Mouse (Mus musculus) CD8-positive naive resting alpha-beta T cell, adult 2 months (primary cell): ENCODE results near the gene Galr2.

ENCODE experiments used
- DNase-seq, 2 experiments: peaks; one replicate each; pipeline ENCODE4 v3.0.0; 2022; ENCODE audit warnings: low read depth in 2 of 2, low spot score in 2 of 2

Galr2 gene

GRCm38 (mm10) chr11:116280751-116281663 lies at the start of gene Galr2:
Galr2 (plus strand) TSS chr11:116280939.
- no peak for DNase-seq

GRCm38 (mm10) chr11:116232427-116232826 lies 48.3 kb upstream of the Galr2 start:
- DNase-seq = no peak

GRCm38 (mm10) chr11:116234901-116235300 lies 45.8 kb upstream of the Galr2 start:
- no peak for DNase-seq

GRCm38 (mm10) chr11:116237742-116238395 lies 42.9 kb upstream of the Galr2 start, which contains the start of gene Evpl:
Evpl (minus strand) TSS chr11:116238077.
- DNase-seq = peak in 1 of 2 experiments; percentile 20

GRCm38 (mm10) chr11:116239797-116240196 lies 40.9 kb upstream of the Galr2 start:
- no peak for DNase-seq

- DNase-seq = no peak
Measured at GRCm38 (mm10) chr11:116241744-116242235, 38.9 kb upstream of the Galr2 start.

- no peak for DNase-seq
Measured at GRCm38 (mm10) chr11:116244580-116244979, 36.2 kb upstream of the Galr2 start.

- no peak for DNase-seq
Measured at GRCm38 (mm10) chr11:116245616-116246015, 35.1 kb upstream of the Galr2 start.

- DNase-seq = no peak
Measured at GRCm38 (mm10) chr11:116247502-116248222, 33.1 kb upstream of the Galr2 start.

- DNase-seq = no peak
Measured at GRCm38 (mm10) chr11:116250898-116251297, 29.8 kb upstream of the Galr2 start.

- no peak for DNase-seq
Measured at GRCm38 (mm10) chr11:116253076-116253600, 27.6 kb upstream of the Galr2 start.

- DNase-seq = no peak
Measured at GRCm38 (mm10) chr11:116254627-116255026, 26.1 kb upstream of the Galr2 start.

GRCm38 (mm10) chr11:116255090-116255981 lies 25.4 kb upstream of the Galr2 start:
- no peak for DNase-seq

- DNase-seq = no peak
Measured at GRCm38 (mm10) chr11:116255982-116256675, 24.6 kb upstream of the Galr2 start.

GRCm38 (mm10) chr11:116259461-116259860 lies 21.3 kb upstream of the Galr2 start:
- DNase-seq = no peak

- DNase-seq = no peak
Measured at GRCm38 (mm10) chr11:116260259-116260658, 20.5 kb upstream of the Galr2 start.

- no peak for DNase-seq
Measured at GRCm38 (mm10) chr11:116265352-116265751, 15.4 kb upstream of the Galr2 start.

GRCm38 (mm10) chr11:116265850-116266249 lies 14.9 kb upstream of the Galr2 start:
- DNase-seq = no peak

GRCm38 (mm10) chr11:116267637-116268036 lies 13.1 kb upstream of the Galr2 start:
- no peak for DNase-seq
